Mouse (Mus musculus) forebrain, embryonic 11.5 days (tissue): ENCODE data around the gene Rabif. TPM values are rescaled to one million over a fixed set of nuclear protein-coding genes. Genes with fewer than 3 reads are reported as not detected.
"Not testable (repeated sequence)": the region's sequence is repeated elsewhere in the genome, so short reads cannot be mapped to it uniquely, and the experiment has no call there.

Experiments
- ATAC-seq: fragments of 200-750 bp; cut with Nextera tagmentation; replicated peaks from 2 replicates; pipeline ENCODE4 v1.8.0; 2017; ENCODE audit warnings: moderate TSS enrichment; ENCODE audit not compliant: low FRiP score
- DNase-seq: peaks from one replicate; pipeline ENCODE4 v3.0.0-alpha.2; 2017; ENCODE audit warnings: low spot score
- H3K27ac ChIP-seq: fragments of 300-500 bp; sonication (generic); 2 replicates; pipeline ENCODE4 v1.5.1; 2014; ENCODE audit warnings: low read depth, low read length
- H3K27me3 ChIP-seq: fragments of 300-500 bp; sonication (generic); 2 replicates; pipeline ENCODE4 v1.6.1; 2014; ENCODE audit warnings: mild to moderate bottlenecking, low read length, mixed read lengths; ENCODE audit not compliant: control insufficient read depth, insufficient read depth
- H3K36me3 ChIP-seq: fragments of 300-500 bp; sonication (generic); 2 replicates; pipeline ENCODE4 v1.6.1; 2014; ENCODE audit warnings: mild to moderate bottlenecking, low read length, moderate library complexity, mixed read lengths; ENCODE audit not compliant: control insufficient read depth, insufficient read depth
- H3K4me1 ChIP-seq: fragments of 300-500 bp; sonication (generic); replicated peaks from 2 replicates; pipeline ENCODE4 v1.6.1; 2014; ENCODE audit warnings: low read length, mixed read lengths; ENCODE audit not compliant: control insufficient read depth, insufficient read depth
- H3K4me2 ChIP-seq: fragments of 300-500 bp; sonication (generic); 2 replicates; pipeline ENCODE4 v1.6.1; 2014; ENCODE audit warnings: low read depth, mild to moderate bottlenecking, low read length, moderate library complexity, mixed read lengths; ENCODE audit not compliant: severe bottlenecking
- H3K4me3 ChIP-seq: fragments of 300-500 bp; sonication (generic); 2 replicates; pipeline ENCODE4 v1.5.1; 2014; ENCODE audit warnings: low read depth, low read length
- H3K9ac ChIP-seq: fragments of 300-500 bp; sonication (generic); 2 replicates; pipeline ENCODE4 v1.6.1; 2014; ENCODE audit warnings: low read length
- H3K9me3 ChIP-seq: fragments of 300-500 bp; sonication (generic); 2 replicates; pipeline ENCODE4 v1.6.1; 2016; ENCODE audit warnings: low read length, mixed read lengths; ENCODE audit not compliant: control insufficient read depth
- WGBS: fragments of 180-500 bp; shearing (Covaris S2); extraction: QIAGEN DNeasy Blood & Tissue Kit; methylation state at CpG from one replicate; pipeline ENCODE4 v1.1.7; 2014; 5-methylcytosine and 5-hydroxymethylcytosine counted together
- polyA plus RNA-seq: library from polyadenylated mRNA; unstranded; fragments of >200 nt; fragmentation: Nextera tagmentation; extraction: Ambion mirVana; gene quantifications from 2 replicates; pipeline ENCODE4 v1.2.1, GENCODE M21; 2014

Rabif gene
- polyA plus RNA-seq, result 42.7 and 45.3 TPM in 2 replicates

DNA sequence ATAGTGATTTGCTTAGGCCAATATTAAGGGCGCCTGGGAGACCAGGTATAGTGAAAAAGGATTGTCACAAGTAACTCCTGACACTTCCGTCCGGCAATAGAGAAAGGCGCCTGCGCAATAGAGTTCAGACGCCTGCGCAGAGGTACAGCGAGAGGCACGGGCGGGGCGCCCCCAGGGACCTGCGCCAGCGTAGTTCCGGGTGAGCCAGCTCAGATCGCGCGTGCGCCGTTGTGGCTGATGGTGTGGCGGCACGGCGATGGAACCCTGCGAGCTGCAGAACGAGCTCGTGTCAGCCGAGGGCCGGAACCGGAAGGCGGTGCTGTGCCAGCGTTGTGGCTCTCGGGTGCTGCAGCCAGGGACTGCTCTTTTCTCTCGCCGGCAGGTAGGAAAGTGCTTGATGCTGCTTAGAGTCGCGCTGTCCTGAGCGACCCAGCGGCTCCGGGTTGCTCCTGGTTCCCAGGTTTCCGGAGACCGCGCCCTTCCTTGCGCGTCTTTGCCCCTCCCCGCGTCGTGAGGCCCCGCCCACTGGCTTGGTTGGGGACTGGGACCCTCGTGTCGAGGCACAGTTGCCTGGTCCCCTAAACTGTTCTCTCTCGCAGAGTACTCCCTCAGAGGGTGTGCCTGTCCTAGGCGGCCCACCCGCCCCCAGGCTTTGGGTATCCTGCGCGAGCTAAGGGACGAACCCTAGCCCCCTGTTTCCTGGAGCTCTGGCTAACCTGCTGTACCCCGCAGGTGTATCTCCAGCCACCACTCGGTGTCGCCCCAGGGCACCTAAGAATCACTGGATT lies at the start of gene Rabif:
Gene Rabif, plus strand, starts transcription at position 221 of the 788 bp plus-strand sequence.
- H3K27ac ChIP-seq, result peak within 1 kb of the TSS; percentile 83
- ATAC-seq (peak; percentile 99), DNase-seq (peak; percentile 100)
- H3K27me3 ChIP-seq, result no peaks in the 10 kb centered on the region
- no peaks in the 10 kb centered on the region; the same call in 1 of the 2 replicates for H3K36me3 ChIP-seq
- H3K4me1 ChIP-seq, result no peaks in the 10 kb centered on the region; the same call in 1 of the 2 replicates
- WGBS, result under 1% methylated on average over 56 of the region's 58 CpGs
- H3K9ac ChIP-seq, result peak within 1 kb of the TSS; percentile 72
- H3K4me3 ChIP-seq, result peak within 1 kb of the TSS; percentile 48
- H3K4me2 ChIP-seq, result peak within 1 kb of the TSS; percentile 59
- no peaks in the 10 kb centered on the region for H3K9me3 ChIP-seq

DNA sequence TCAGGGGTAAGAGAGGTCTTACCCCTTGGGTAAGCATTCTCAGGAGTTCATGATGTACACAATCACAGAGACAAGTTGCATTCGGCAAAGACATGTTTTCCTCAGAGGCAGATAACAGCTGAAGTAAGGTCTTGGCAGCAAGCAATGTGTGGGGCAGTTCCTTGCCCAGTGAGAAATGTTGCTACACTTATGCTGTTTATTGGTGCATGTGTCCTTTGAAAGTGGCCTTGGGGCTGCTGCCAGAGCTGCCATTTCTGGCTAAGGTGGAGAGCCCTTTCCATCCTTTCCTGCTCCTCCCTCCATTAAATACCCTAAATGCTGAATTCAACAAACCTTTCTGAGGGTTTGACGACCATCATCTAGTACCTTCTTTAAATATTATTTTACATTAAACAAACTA lies 49.0 kb upstream of the Rabif start:
- 91% methylated on average over 2 of the region's 2 CpGs for WGBS
- no peak overlapping the region for H3K4me3 ChIP-seq
- no peaks in the 10 kb centered on the region for H3K9me3 ChIP-seq
- H3K4me1 ChIP-seq, result no peaks in the 10 kb centered on the region
- no peak for ATAC-seq
- no peak overlapping the region for H3K27ac ChIP-seq
- DNase-seq, result no peak
- no peaks in the 10 kb centered on the region for H3K36me3 ChIP-seq
- no peak overlapping the region for H3K9ac ChIP-seq
- no peak overlapping the region for H3K4me2 ChIP-seq
- H3K27me3 ChIP-seq, result no peaks in the 10 kb centered on the region

DNA sequence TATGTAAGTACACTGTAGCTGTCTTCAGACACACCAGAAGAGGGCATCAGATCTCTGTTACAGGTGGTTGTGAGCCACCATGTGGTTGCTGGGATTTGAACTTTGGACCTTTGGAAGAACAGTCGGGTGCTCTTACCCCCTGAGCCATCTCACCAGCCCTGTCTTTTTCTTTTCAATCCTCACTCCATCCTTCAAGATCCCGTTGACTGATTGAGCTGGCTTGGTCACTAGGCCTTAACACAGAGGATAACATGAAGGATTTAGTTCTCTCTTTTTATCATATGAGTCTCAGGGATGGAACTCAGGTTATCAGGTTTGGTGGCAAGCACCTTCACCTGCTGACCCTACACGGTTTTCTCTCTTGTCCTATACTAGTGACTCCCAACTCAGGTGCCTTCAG lies 45.9 kb upstream of the Rabif start:
- WGBS, result 77% methylated on average over 3 of the region's 3 CpGs
- not testable (repeated sequence) for H3K27ac ChIP-seq, ATAC-seq, DNase-seq, H3K9me3 ChIP-seq, H3K27me3 ChIP-seq, H3K4me3 ChIP-seq, H3K4me1 ChIP-seq, H3K36me3 ChIP-seq, H3K4me2 ChIP-seq, H3K9ac ChIP-seq

- Histone ChIP-seq H3K36me3 (no peaks in the 10 kb centered on the region), H3K4me1 (no peaks in the 10 kb centered on the region; the same call in 1 of the 2 replicates), H3K27ac (no peak overlapping the region), H3K4me3 (no peak overlapping the region), H3K9ac (no peak overlapping the region), H3K4me2 (no peak overlapping the region), H3K9me3 (no peaks in the 10 kb centered on the region), H3K27me3 (no peaks in the 10 kb centered on the region)
- ATAC-seq (no peak), DNase-seq (no peak)
- WGBS, result 84% methylated on average over 4 of the region's 4 CpGs
Observed at GRCm38 (mm10) chr1:134450201-134450600, 44.2 kb upstream of the Rabif start.

GRCm38 (mm10) chr1:134450986-134451385 lies 43.5 kb upstream of the Rabif start:
- no peaks in the 10 kb centered on the region for H3K27me3 ChIP-seq
- 55% methylated on average over 3 of the region's 3 CpGs for WGBS
- ATAC-seq, result no peak
- H3K36me3 ChIP-seq, result no peaks in the 10 kb centered on the region
- DNase-seq, result no peak
- no peak overlapping the region for H3K27ac ChIP-seq
- no peaks in the 10 kb centered on the region for H3K9me3 ChIP-seq
- H3K4me3 ChIP-seq, result no peak overlapping the region
- peaks cover under 1% of the 10 kb centered on the region; the same call in 1 of the 2 replicates for H3K4me1 ChIP-seq
- H3K9ac ChIP-seq, result no peak overlapping the region
- no peak overlapping the region for H3K4me2 ChIP-seq

DNA sequence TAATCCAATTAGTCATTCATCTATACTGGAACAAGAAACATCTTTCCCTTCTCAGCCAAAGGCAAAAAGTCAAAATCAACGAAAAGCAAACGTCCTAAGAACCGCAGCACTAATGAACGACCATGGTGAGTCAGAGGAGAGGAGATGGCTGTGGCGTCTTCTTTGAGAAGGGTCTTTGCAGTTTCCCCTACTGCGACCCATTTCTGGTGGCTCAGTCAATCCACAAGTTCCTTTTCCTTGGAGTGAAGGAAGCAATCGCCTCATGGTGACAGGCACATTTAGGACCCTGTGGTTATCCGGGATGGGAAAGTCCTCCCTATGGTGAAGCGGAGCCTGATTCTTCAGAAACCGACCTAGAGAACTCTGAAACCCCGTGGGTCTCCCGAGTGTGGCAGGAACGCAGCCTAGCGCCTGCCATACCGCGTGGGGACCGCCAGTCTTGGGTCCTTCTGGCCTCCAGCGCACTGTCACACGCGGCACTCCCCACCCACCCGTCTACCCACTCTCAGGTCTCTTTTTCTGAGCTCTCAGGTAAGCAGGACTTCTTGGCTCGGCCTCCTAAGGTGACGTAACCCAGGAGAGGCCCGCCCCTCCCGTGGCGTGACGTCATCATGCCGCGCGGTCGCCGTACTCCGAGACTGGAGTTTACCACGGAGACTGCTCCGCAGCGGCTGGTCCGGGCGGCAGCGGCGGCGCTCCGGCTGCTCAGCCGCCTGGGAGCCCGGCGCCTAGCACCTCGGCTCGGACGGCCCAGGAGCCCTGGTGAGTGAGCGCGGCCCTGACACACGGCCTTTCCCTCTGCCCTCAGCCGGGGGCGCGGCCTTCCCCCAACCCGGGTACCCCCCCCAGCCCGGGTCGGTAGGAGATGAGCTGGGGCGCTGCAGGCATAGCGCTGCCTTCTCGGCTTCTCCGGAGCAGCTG lies 39.3 kb upstream of the Rabif start, which contains the start of gene Klhl12:
Gene Klhl12, plus strand, starts transcription at position 628 of the 921 bp plus-strand sequence.
- WGBS, result 2% methylated on average over 61 of the region's 61 CpGs
- ATAC-seq (peak; percentile 94), DNase-seq (peak; percentile 98)
- Histone ChIP-seq H3K27me3 (no peaks in the 10 kb centered on the region), H3K9ac (peak within 1 kb of the TSS; percentile 95), H3K27ac (0 out of 2 replicates have a peak within 1 kb of the TSS, but pooled peaks have one; percentile 21), H3K36me3 (no peaks in the 10 kb centered on the region), H3K9me3 (no peaks in the 10 kb centered on the region), H3K4me3 (peak within 1 kb of the TSS; percentile 93), H3K4me2 (peak within 1 kb of the TSS; percentile 78), H3K4me1 (peaks cover 3% of the 10 kb centered on the region; the same call in 1 of the 2 replicates)

DNA sequence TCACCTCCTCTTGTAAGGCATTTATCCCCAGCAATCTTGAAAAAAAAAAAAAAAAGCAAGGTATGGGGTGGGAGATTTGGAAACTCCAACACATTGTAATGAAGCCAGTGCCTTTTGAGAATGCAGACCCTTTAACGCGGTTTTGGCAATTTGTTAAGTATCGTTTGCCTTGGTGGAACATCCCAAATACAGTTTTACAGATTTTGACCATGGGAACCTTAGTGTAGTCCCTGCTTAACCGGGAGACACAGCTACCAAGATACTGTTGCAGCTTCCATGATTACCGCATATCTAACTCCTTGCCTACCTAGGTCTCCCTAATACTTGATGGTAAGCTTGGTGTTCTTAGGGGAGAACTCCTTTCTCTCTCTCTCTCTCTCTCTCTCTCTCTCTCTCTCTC lies 38.4 kb upstream of the Rabif start:
- Histone ChIP-seq H3K4me1 (peaks cover 3% of the 10 kb centered on the region; the same call in 1 of the 2 replicates), H3K9ac (peak overlapping the region; percentile 95), H3K36me3 (no peaks in the 10 kb centered on the region), H3K4me3 (peak overlapping the region; percentile 93), H3K27me3 (no peaks in the 10 kb centered on the region), H3K27ac (no peak overlapping the region), H3K9me3 (no peaks in the 10 kb centered on the region), H3K4me2 (peak overlapping the region; percentile 78)
- DNase-seq, result no peak
- 23% methylated on average over 5 of the region's 5 CpGs for WGBS
- ATAC-seq, result no peak

GRCm38 (mm10) chr1:134458139-134458727 lies 36.2 kb upstream of the Rabif start:
- Histone ChIP-seq H3K36me3 (no peaks in the 10 kb centered on the region), H3K4me2 (no peak overlapping the region), H3K27ac (no peak overlapping the region), H3K27me3 (no peaks in the 10 kb centered on the region), H3K9me3 (no peaks in the 10 kb centered on the region), H3K9ac (no peak overlapping the region), H3K4me1 (peaks cover 3% of the 10 kb centered on the region; the same call in 1 of the 2 replicates), H3K4me3 (no peak overlapping the region)
- ATAC-seq (no peak), DNase-seq (no peak)
- 93% methylated on average over 7 of the region's 7 CpGs for WGBS
